Mouse (Mus musculus) limb, embryonic 14.5 days (tissue): ENCODE data around the gene Actn3. TPM values are rescaled to one million over a fixed set of nuclear protein-coding genes. Genes with fewer than 3 reads are reported as not detected.

Experiments used
- ATAC-seq: fragments of 200-750 bp; cut with Nextera tagmentation; 2 replicates; pipeline ENCODE4 v1.8.0; 2017; ENCODE audit warnings: low read depth, moderate number of reproducible peaks, moderate TSS enrichment; ENCODE audit not compliant: low FRiP score
- DNase-seq: peaks from one replicate; pipeline ENCODE4 v3.0.0-alpha.2; 2015; ENCODE audit warnings: low spot score
- H3K27ac ChIP-seq: fragments of 300-500 bp; sonication (generic); replicated peaks from 2 replicates; pipeline ENCODE4 v1.5.1; 2014; ENCODE audit warnings: low read depth, mild to moderate bottlenecking, low read length, moderate library complexity, mixed read lengths
- H3K27me3 ChIP-seq: fragments of 300-500 bp; sonication (generic); 2 replicates; pipeline ENCODE4 v1.6.1; 2014; ENCODE audit warnings: low read length, mixed read lengths; ENCODE audit not compliant: control insufficient read depth, insufficient read depth
- H3K36me3 ChIP-seq: fragments of 300-500 bp; sonication (generic); 2 replicates; pipeline ENCODE4 v1.6.1; 2014; ENCODE audit warnings: mild to moderate bottlenecking, low read length, moderate library complexity, mixed read lengths; ENCODE audit not compliant: control insufficient read depth, insufficient read depth
- H3K4me1 ChIP-seq: fragments of 300-500 bp; sonication (generic); 2 replicates; pipeline ENCODE4 v1.6.1; 2014; ENCODE audit warnings: antibody characterized with exemption, low read length, mixed read lengths; ENCODE audit not compliant: control insufficient read depth, insufficient read depth
- H3K4me2 ChIP-seq: fragments of 300-500 bp; sonication (generic); replicated peaks from 2 replicates; pipeline ENCODE4 v1.6.1; 2014; ENCODE audit warnings: low read depth, mild to moderate bottlenecking, low read length, moderate library complexity; ENCODE audit not compliant: severe bottlenecking
- H3K4me3 ChIP-seq: fragments of 300-500 bp; sonication (generic); replicated peaks from 2 replicates; pipeline ENCODE4 v1.5.1; 2014; ENCODE audit warnings: low read length
- H3K9ac ChIP-seq: fragments of 300-500 bp; sonication (generic); 2 replicates; pipeline ENCODE4 v1.6.1; 2014; ENCODE audit warnings: mild to moderate bottlenecking, low read depth, low read length, moderate library complexity; ENCODE audit not compliant: severe bottlenecking
- H3K9me3 ChIP-seq: fragments of 300-500 bp; sonication (generic); 2 replicates; pipeline ENCODE4 v1.6.1; 2016; ENCODE audit warnings: low read length; ENCODE audit not compliant: control insufficient read depth
- POLR2A ChIP-seq: fragments of 200-500 bp; IDR thresholded peaks from 2 replicates; pipeline ENCODE4 v1.8.0; 2012; ENCODE audit warnings: inconsistent platforms, mild to moderate bottlenecking, moderate library complexity, borderline replicate concordance; ENCODE audit not compliant: insufficient read depth, insufficient read length; ENCODE audit errors: extremely low read depth
- WGBS: fragments of 180-500 bp; shearing (Covaris S2); extraction: QIAGEN DNeasy Blood & Tissue Kit; methylation state at CpG from one replicate; pipeline ENCODE4 v1.1.7; 2014; 5-methylcytosine and 5-hydroxymethylcytosine counted together
- polyA plus RNA-seq, 2 experiments: library from polyadenylated mRNA; depleted of rRNA in 1 of 2; stranded (reverse) in 1 of 2; unstranded in 1 of 2; fragments of >200 nt; fragmentation: Nextera tagmentation in 1 of 2; extraction: Ambion mirVana in 1 of 2; gene quantifications; 2 replicates each; pipeline versions ENCODE4 v1.2.1 to v1.2.3; 2012 to 2014

Gene Actn3
- polyA plus RNA-seq, 2 experiments: 8.3 to 11.9 TPM

GRCm38 (mm10) chr19:4909376-4909775 is 31.7 kb upstream of the Actn3 start:
- Histone ChIP-seq H3K27me3 (no peaks in the 10 kb centered on the region), H3K4me3 (no peak overlapping the region), H3K4me2 (no peak overlapping the region), H3K9me3 (no peaks in the 10 kb centered on the region), H3K9ac (no peak overlapping the region), H3K27ac (no peak overlapping the region), H3K4me1 (peaks cover 4% of the 10 kb centered on the region; the same call in 1 of the 2 replicates), H3K36me3 (peaks cover 66% of the 10 kb centered on the region)
- 90% methylated on average over 7 of the region's 7 CpGs for WGBS
- DNase-seq (no peak), ATAC-seq (no peak)
- TF ChIP-seq POLR2A: no peak

- no peak for TF ChIP-seq POLR2A
- H3K4me2 ChIP-seq: no peak overlapping the region
- H3K27ac ChIP-seq: no peak overlapping the region
- no peak overlapping the region for H3K9ac ChIP-seq
- peaks cover 53% of the 10 kb centered on the region for H3K36me3 ChIP-seq
- 72% methylated on average over 4 of the region's 4 CpGs for WGBS
- H3K9me3 ChIP-seq: no peaks in the 10 kb centered on the region
- no peak overlapping the region for H3K4me3 ChIP-seq
- no peaks in the 10 kb centered on the region for H3K27me3 ChIP-seq
- ATAC-seq: no peak
- no peak for DNase-seq
- H3K4me1 ChIP-seq: peaks cover 4% of the 10 kb centered on the region; the same call in 1 of the 2 replicates
Measured at GRCm38 (mm10) chr19:4908107-4908506, 30.4 kb upstream of the Actn3 start.

GRCm38 (mm10) chr19:4905979-4906794 is 28.5 kb upstream of the Actn3 start, which contains the start of gene Bbs1:
Gene Bbs1 (minus strand): TSS chr19:4906628.
- Histone ChIP-seq H3K9ac (peak within 1 kb of the TSS; percentile 54), H3K36me3 (peaks cover 38% of the 10 kb centered on the region), H3K27me3 (no peaks in the 10 kb centered on the region), H3K4me2 (peak within 1 kb of the TSS; percentile 60), H3K9me3 (no peaks in the 10 kb centered on the region), H3K4me3 (peak within 1 kb of the TSS; percentile 63), H3K4me1 (peaks cover 4% of the 10 kb centered on the region; the same call in 1 of the 2 replicates), H3K27ac (no peak within 1 kb of the TSS)
- ATAC-seq: peak; percentile 78; the same call in 1 of the 2 replicates
- peak; percentile 82 for DNase-seq
- 9% methylated on average over 31 of the region's 31 CpGs for WGBS
- TF ChIP-seq POLR2A: no peak

DNA sequence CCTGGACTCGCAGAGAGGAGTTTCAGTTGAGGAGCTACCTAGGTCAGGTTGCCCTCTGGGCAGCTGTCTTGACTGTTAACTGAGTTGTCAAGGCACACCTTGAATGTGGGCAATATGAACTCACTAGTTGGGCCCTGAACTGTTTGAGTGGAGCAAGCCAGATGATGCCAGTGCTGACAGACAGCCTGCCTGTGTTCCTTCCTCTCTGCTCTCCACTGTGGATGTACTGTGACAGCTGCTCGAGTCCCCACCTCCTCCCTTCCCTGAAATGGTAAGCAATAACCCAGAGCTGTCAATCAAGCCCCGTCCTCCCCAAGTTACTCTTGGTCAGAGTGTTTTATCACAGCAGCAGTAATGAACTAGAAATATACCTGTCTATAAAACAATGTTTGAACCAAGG is 22.2 kb upstream of the Actn3 start:
- WGBS: 81% methylated on average over 3 of the region's 3 CpGs
- no peak for DNase-seq

DNA sequence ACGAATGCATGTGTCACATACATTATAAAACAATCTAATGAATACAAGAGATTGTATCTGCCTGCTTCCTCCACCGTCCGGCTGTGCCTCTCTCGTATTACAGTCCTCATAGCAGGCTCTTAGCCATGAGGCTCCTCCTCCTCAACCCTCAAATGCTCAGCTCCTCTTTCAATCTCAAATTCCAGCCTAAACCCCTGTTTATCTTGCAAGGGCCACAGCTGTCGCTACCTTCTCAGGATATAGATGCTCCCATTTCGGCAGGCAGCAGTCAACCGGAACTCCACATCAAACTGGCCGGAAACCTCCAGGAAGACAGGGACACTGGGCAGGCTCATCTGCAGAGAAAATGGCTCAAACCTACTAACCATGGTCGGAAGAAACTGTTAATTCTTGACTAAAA is 21.3 kb upstream of the Actn3 start:
- ATAC-seq (peak; percentile 50; the same call in 1 of the 2 replicates), DNase-seq (no peak)
- H3K4me3 ChIP-seq: no peak overlapping the region
- peaks cover 14% of the 10 kb centered on the region for H3K36me3 ChIP-seq
- no peaks in the 10 kb centered on the region for H3K9me3 ChIP-seq
- H3K4me2 ChIP-seq: no peak overlapping the region
- H3K27me3 ChIP-seq: no peaks in the 10 kb centered on the region
- H3K27ac ChIP-seq: no peak overlapping the region
- WGBS: 73% methylated on average over 9 of the region's 9 CpGs
- no peak for TF ChIP-seq POLR2A
- H3K4me1 ChIP-seq: no peaks in the 10 kb centered on the region
- no peak overlapping the region for H3K9ac ChIP-seq

More for the DNA sequence above, 22.2 kb upstream of the Actn3 start:
- Histone ChIP-seq H3K27me3 (no peaks in the 10 kb centered on the region), H3K9me3 (no peaks in the 10 kb centered on the region), H3K36me3 (peaks cover 14% of the 10 kb centered on the region), H3K4me2 (no peak overlapping the region), H3K4me1 (no peaks in the 10 kb centered on the region), H3K27ac (no peak overlapping the region), H3K4me3 (no peak overlapping the region), H3K9ac (no peak overlapping the region)
- ATAC-seq: peak; percentile 50; the same call in 1 of the 2 replicates
- TF ChIP-seq POLR2A: no peak
